Mouse (Mus musculus) cerebellum, postnatal 4 days (tissue): ENCODE data around the gene Katnal1.

Source experiments
- DNase-seq, 2 experiments: peaks; one replicate each; pipeline ENCODE4 v3.0.0; 2022; ENCODE audit warnings: low spot score in 2 of 2, mixed read lengths in 1 of 2

Katnal1 gene

GRCm38 (mm10) chr5:148954314-148955060, 25.4 kb upstream of the Katnal1 start:
- DNase-seq: peak in 1 of 2 experiments; percentile 20

- DNase-seq: no peak
These were observed 24.0 kb upstream of the Katnal1 start for GRCm38 (mm10) chr5:148953098-148953497.

- peak in 1 of 2 experiments; percentile 47 for DNase-seq
These were observed 23.3 kb upstream of the Katnal1 start for GRCm38 (mm10) chr5:148952419-148952818.

- no peak for DNase-seq
These were observed 22.2 kb upstream of the Katnal1 start for GRCm38 (mm10) chr5:148951360-148951759.

- DNase-seq: no peak
These were observed 20.9 kb upstream of the Katnal1 start for GRCm38 (mm10) chr5:148950064-148950463.

GRCm38 (mm10) chr5:148948577-148948976, 19.5 kb upstream of the Katnal1 start:
- DNase-seq: no peak

- DNase-seq: no peak
These were observed 18.3 kb upstream of the Katnal1 start for GRCm38 (mm10) chr5:148947412-148947811.

GRCm38 (mm10) chr5:148946787-148947186, 17.7 kb upstream of the Katnal1 start:
- peak in 1 of 2 experiments; percentile 18 for DNase-seq

- no peak for DNase-seq
These were observed 16.6 kb upstream of the Katnal1 start for GRCm38 (mm10) chr5:148945735-148946134.

- DNase-seq: no peak
These were observed 14.9 kb upstream of the Katnal1 start for GRCm38 (mm10) chr5:148944024-148944423.

- no peak for DNase-seq
These were observed 14.3 kb upstream of the Katnal1 start for GRCm38 (mm10) chr5:148943444-148943843.

GRCm38 (mm10) chr5:148942957-148943356, 13.8 kb upstream of the Katnal1 start:
- peak in 1 of 2 experiments; percentile 20 for DNase-seq

- peak in 1 of 2 experiments; percentile 22 for DNase-seq
These were observed 13.2 kb upstream of the Katnal1 start for GRCm38 (mm10) chr5:148942305-148942704.

- no peak for DNase-seq
These were observed 12.7 kb upstream of the Katnal1 start for GRCm38 (mm10) chr5:148941867-148942266.

GRCm38 (mm10) chr5:148939948-148940382, 10.8 kb upstream of the Katnal1 start:
- no peak for DNase-seq

- no peak for DNase-seq
These were observed 7.4 kb upstream of the Katnal1 start for GRCm38 (mm10) chr5:148936516-148936951.

- no peak for DNase-seq
These were observed 6.8 kb upstream of the Katnal1 start for GRCm38 (mm10) chr5:148935871-148936270.

- DNase-seq: no peak
These were observed 6.1 kb upstream of the Katnal1 start for GRCm38 (mm10) chr5:148935071-148935821.

- DNase-seq: no peak
These were observed 5.3 kb upstream of the Katnal1 start for GRCm38 (mm10) chr5:148934457-148934856.

- no peak for DNase-seq
These were observed 4.6 kb upstream of the Katnal1 start for GRCm38 (mm10) chr5:148933767-148934166.

- DNase-seq: no peak
These were observed 2.2 kb upstream of the Katnal1 start for GRCm38 (mm10) chr5:148931301-148931700.

GRCm38 (mm10) chr5:148928382-148929115, 571 bp downstream of the Katnal1 start:
- peak; percentile 84 to 91 for DNase-seq
